Mouse (Mus musculus) R1 (cell line): ENCODE measurements at regions not wholly inside any gene's neighbourhood (a gene's known extent, or its start where the extent isn't known, plus 50 kb on each side); places are given as distances from the start of the nearest gene placed in this dataset.

Experiments
- DNase-seq: peaks from one replicate; pipeline ENCODE4 v3.0.0-alpha.2; 2018; ENCODE audit warnings: low read depth, low spot score

GRCm38 (mm10) chr11:13978524-13978923 lies 620.6 kb upstream of the Pom121l12 start:
- peak; percentile 94 for DNase-seq

GRCm38 (mm10) chr11:14016637-14017036 lies 582.4 kb upstream of the Pom121l12 start:
- DNase-seq: no peak

- peak; percentile 14 for DNase-seq
Observed at GRCm38 (mm10) chr11:14031412-14032122, 567.5 kb upstream of the Pom121l12 start.

GRCm38 (mm10) chr11:14032498-14032897 lies 566.6 kb upstream of the Pom121l12 start:
- DNase-seq: peak; percentile 89

- DNase-seq: no peak
Observed at GRCm38 (mm10) chr11:14059118-14059517, 540.0 kb upstream of the Pom121l12 start.

- DNase-seq: peak; percentile 71
Observed at GRCm38 (mm10) chr11:14072104-14072503, 527.0 kb upstream of the Pom121l12 start.

- peak; percentile 42 for DNase-seq
Observed at GRCm38 (mm10) chr11:14072570-14072969, 526.5 kb upstream of the Pom121l12 start.
